ENCODE assay signal across 14 mouse cellular contexts in genomic region chr10:81286586-81286985, GRCm38 (mm10). TPM values are rescaled to one million over a fixed set of nuclear protein-coding genes. Genes with fewer than 3 reads are reported as not detected.
DNase-seq lines count a peak whose midpoint lies in the region; ATAC-seq and TF ChIP-seq lines count a peak whose summit lies in the region.
"Had no signal": no experiment of that assay in that cellular context is flagged by ENCODE, and none has a peak within 500 bp of the region (broad histone marks: within the 10 kb centered on the region; RNA-seq: fewer than 3 reads in every experiment).

No protein-coding gene starts in this region.

- peaks cover 50% of the 10 kb centered on the region for H3K27me3 ChIP-seq in embryonic facial prominence, embryonic 15.5 days
- peaks cover 29% of the 10 kb centered on the region for H3K27me3 ChIP-seq in myocyte (ENCODE audit: control insufficient read depth, insufficient read depth, insufficient read length)

- TF ChIP-seq POLR2A in myocyte (IDR thresholded peaks at IDR 0.05; ENCODE audit: insufficient read length, low read depth), result no peak

- ATAC-seq in embryonic facial prominence, embryonic 15.5 days (ENCODE audit: insufficient number of reproducible peaks, low FRiP score, low TSS enrichment, low read depth), result no peak

- no peaks in the 10 kb centered on the region for H3K36me3 ChIP-seq in embryonic facial prominence, embryonic 15.5 days
- no peaks in the 10 kb centered on the region for H3K36me3 ChIP-seq in myocyte (ENCODE audit: control insufficient read depth, insufficient read depth)
- H3K36me3 ChIP-seq: heart, embryonic 15.5 days had no signal

- intact Hi-C loops in gastrocnemius, adult 2 months (cut with DNase I), result loop anchor here (5.0 kb wide), 1 partner anchor 166 kb away; no protein-coding TSS in a partner anchor

- H3K4me1 ChIP-seq in embryonic facial prominence, embryonic 15.5 days, result peaks cover 38% of the 10 kb centered on the region

- no peak overlapping the region for H3K27ac ChIP-seq in embryonic facial prominence, embryonic 15.5 days (replicated peaks)
- no peak overlapping the region for H3K27ac ChIP-seq in gastrocnemius, adult 2 months
- H3K27ac ChIP-seq: forebrain, embryonic 13.5 days; heart, embryonic 15.5 days; layer of hippocampus, adult 2 months had no signal

- no peaks in the 10 kb centered on the region for H3K9me3 ChIP-seq in embryonic facial prominence, embryonic 15.5 days (replicated peaks)
- H3K9me3 ChIP-seq: forebrain, embryonic 13.5 days; heart, embryonic 15.5 days had no signal

- no peak overlapping the region for H3K9ac ChIP-seq in embryonic facial prominence, embryonic 15.5 days

- H3K4me2 ChIP-seq in embryonic facial prominence, embryonic 15.5 days (replicated peaks), result peak overlapping the region; percentile 74; the same call in 1 of the 2 replicates
- H3K4me2 ChIP-seq in myocyte (ENCODE audit: low read depth), result no peak overlapping the region

- no peak for TF ChIP-seq CTCF in gastrocnemius, adult 2 months (IDR thresholded peaks at IDR 0.05)

- 33% methylated on average over 6 of the region's 6 CpGs for WGBS in embryonic facial prominence, embryonic 15.5 days
- WGBS in large intestine, adult 2 months, result 17% methylated on average over 6 of the region's 6 CpGs

- H3K4me3 ChIP-seq in embryonic facial prominence, embryonic 15.5 days (replicated peaks), result no peak overlapping the region
- peak overlapping the region; percentile 9 for H3K4me3 ChIP-seq in myocyte
- H3K4me3 ChIP-seq in gastrocnemius, adult 2 months, result no peak overlapping the region

- peak; percentile 44 for DNase-seq in embryo, embryonic 10 days (ENCODE audit: low spot score)
- no peak for DNase-seq in embryo, embryonic 10.5 days (ENCODE audit: low spot score)
- DNase-seq in large intestine, adult 2 months (ENCODE audit: low read depth, low spot score), result peak; percentile 100
- no peak for DNase-seq in thymus, postnatal 25 days
- DNase-seq in gastrocnemius, adult 2 months, result no peak
- DNase-seq in cerebellum, postnatal 25 days, result no peak
- DNase-seq: adrenal gland, adult 8-10 months; cerebellum, postnatal 14 days had no signal

- no peak overlapping the region for H3ac ChIP-seq in myocyte (ENCODE audit: control insufficient read depth, insufficient read length)

- H3K79me2 ChIP-seq in myocyte (ENCODE audit: control insufficient read depth, insufficient read depth), result no peaks in the 10 kb centered on the region

TF ChIP-seq in myocyte, 11 proteins besides CTCF, POLR2A, EP300 and RAD21:
- no peak for TF ChIP-seq MAX (IDR thresholded peaks at IDR 0.05; ENCODE audit: low read depth)
- TF ChIP-seq MYOD1 (IDR thresholded peaks at IDR 0.05; ENCODE audit: control insufficient read depth in 1 of 3, insufficient read length in 2 of 3, low read depth in 2 of 3), result no peak
- no peak for TF ChIP-seq TCF12 (IDR thresholded peaks at IDR 0.05; ENCODE audit: insufficient read depth, poor library complexity, severe bottlenecking)
- TF ChIP-seq REST (IDR thresholded peaks at IDR 0.05; ENCODE audit: insufficient read depth, insufficient read length), result no peak
- no peak for TF ChIP-seq POLR2AphosphoS2 (IDR thresholded peaks at IDR 0.05; ENCODE audit: insufficient read length, low read depth)
- no peak for TF ChIP-seq CEBPB (IDR thresholded peaks at IDR 0.05; ENCODE audit: insufficient read depth, poor library complexity, severe bottlenecking)
- TF ChIP-seq SRF (IDR thresholded peaks at IDR 0.05; ENCODE audit: control insufficient read depth, insufficient read length, low read depth), result no peak
- no peak for TF ChIP-seq E2F4 (IDR thresholded peaks at IDR 0.05; ENCODE audit: insufficient read depth)
- TF ChIP-seq TCF3 (IDR thresholded peaks at IDR 0.05; ENCODE audit: insufficient read length, low read depth), result no peak
- TF ChIP-seq USF1 (IDR thresholded peaks at IDR 0.05; ENCODE audit: low read depth), result no peak
- TF ChIP-seq MYOG (IDR thresholded peaks at IDR 0.05; ENCODE audit: control insufficient read depth in 1 of 3, insufficient read depth in 1 of 3, insufficient read length in 2 of 3, low read depth in 2 of 3), result no peak

RNA-seq across cellular contexts. Expression of gene Tjp3, which starts 4.8 kb away (rescaled TPM):
- polyA plus RNA-seq in embryonic facial prominence, embryonic 15.5 days (2015; fragmentation: Nextera tagmentation; extraction: Ambion mirVana), result 15.1 and 22.6 TPM in 2 replicates
- 140 and 172 TPM in 2 replicates for polyA plus RNA-seq in large intestine, adult 2 months (2012; rRNA removed)
- 0.17 TPM for polyA plus RNA-seq in myocyte (2012; fragmentation: generic; extraction: Trizol)
- total RNA-seq in gastrocnemius, adult 2 months (2021), result not detected
- polyA plus RNA-seq: C2C12 had no signal

RNA-seq across cellular contexts. Expression of gene Pip5k1c, which starts 6.2 kb away (rescaled TPM):
- 51.1 and 53.8 TPM in 2 replicates for polyA plus RNA-seq in embryonic facial prominence, embryonic 15.5 days (2015; fragmentation: Nextera tagmentation; extraction: Ambion mirVana)
- 30.6 and 43.4 TPM in 2 replicates for polyA plus RNA-seq in large intestine, adult 2 months (2012; rRNA removed)
- polyA plus RNA-seq in myocyte (2012; fragmentation: generic; extraction: Trizol), result 23.3 TPM
- 10 to 100 TPM; 20.7 to 25.0 TPM for total RNA-seq in gastrocnemius, adult 2 months (2021)

RNA-seq across cellular contexts. Expression of gene Apba3, which starts 19.8 kb away (rescaled TPM):
- 70.9 and 77.4 TPM in 2 replicates for polyA plus RNA-seq in embryonic facial prominence, embryonic 15.5 days (2015; fragmentation: Nextera tagmentation; extraction: Ambion mirVana)
- polyA plus RNA-seq in large intestine, adult 2 months (2012; rRNA removed), result 72.7 and 114 TPM in 2 replicates
- 166 TPM for polyA plus RNA-seq in myocyte (2012; fragmentation: generic; extraction: Trizol)
- total RNA-seq in gastrocnemius, adult 2 months (2021), result 100 to 1,000 TPM; 110 to 119 TPM

RNA-seq across cellular contexts. Expression of gene Mrpl54, which starts 19.9 kb away (rescaled TPM):
- polyA plus RNA-seq in embryonic facial prominence, embryonic 15.5 days (2015; fragmentation: Nextera tagmentation; extraction: Ambion mirVana), result 199 and 203 TPM in 2 replicates
- polyA plus RNA-seq in large intestine, adult 2 months (2012; rRNA removed), result 109 and 119 TPM in 2 replicates
- polyA plus RNA-seq in myocyte (2012; fragmentation: generic; extraction: Trizol), result 167 TPM
- 100 to 1,000 TPM; 103 to 112 TPM for total RNA-seq in gastrocnemius, adult 2 months (2021)

RNA-seq across cellular contexts. Expression of gene Matk, which starts 33.9 kb away (rescaled TPM):
- 7.1 and 9.1 TPM in 2 replicates for polyA plus RNA-seq in embryonic facial prominence, embryonic 15.5 days (2015; fragmentation: Nextera tagmentation; extraction: Ambion mirVana)
- polyA plus RNA-seq in large intestine, adult 2 months (2012; rRNA removed), result 6.5 and 9.5 TPM in 2 replicates
- 0.67 TPM for polyA plus RNA-seq in myocyte (2012; fragmentation: generic; extraction: Trizol)
- total RNA-seq in gastrocnemius, adult 2 months (2021), result under 1 TPM; 0.15 to 0.31 TPM

Comparison
In these comparisons a context has a peak if more than half of its experiments do, and no peak if none do; other contexts are left out.
1. DNase-seq: peak in embryo, embryonic 10 days (single experiment) and large intestine, adult 2 months (single experiment); none in embryo, embryonic 10.5 days (single experiment), thymus, postnatal 25 days (single experiment), gastrocnemius, adult 2 months (single experiment) and cerebellum, postnatal 25 days (0 of 2).
2. RNA of gene Tjp3, which starts 4.8 kb away (polyA plus RNA-seq): 140 to 172 TPM in large intestine, adult 2 months and 15.1 to 22.6 TPM in embryonic facial prominence, embryonic 15.5 days; 0.17 TPM in myocyte (single experiment); every median in the first group is over 10 times any median in the second.